Mouse (Mus musculus) stomach, postnatal 0 days (tissue): ENCODE measurements around the gene Cryz.

Source experiments
- CTCF ChIP-seq: IDR thresholded peaks from 2 replicates; pipeline ENCODE4 v1.5.1; 2016; ENCODE audit warnings: antibody characterized with exemption, low read depth, mild to moderate bottlenecking, moderate library complexity
- EP300 ChIP-seq: optimal IDR thresholded peaks from 2 replicates; pipeline ENCODE3; 2016; ENCODE audit warnings: antibody characterized with exemption

GRCm38 (mm10) chr3:154597561-154597960 is 1.1 kb downstream of the Cryz start:
- no peak for TF ChIP-seq EP300
- no peak for TF ChIP-seq CTCF
